Mouse (Mus musculus) frontal cortex, adult (tissue): ENCODE data around the gene Rusc2.
A peak's percentile ranks its signal among the peaks of the same experiment; 100 is the strongest.

Source experiments
- ATAC-seq: cut with Nextera tagmentation; 2 replicates; pipeline ENCODE4 v1.9.2; 2017; ENCODE audit warnings: mild to moderate bottlenecking, moderate library complexity, mixed read lengths; ENCODE audit not compliant: low TSS enrichment

The Rusc2 gene

GRCm38 (mm10) chr4:43416071-43416490 is 34.3 kb downstream of the Rusc2 start:
- no peak for ATAC-seq

DNA sequence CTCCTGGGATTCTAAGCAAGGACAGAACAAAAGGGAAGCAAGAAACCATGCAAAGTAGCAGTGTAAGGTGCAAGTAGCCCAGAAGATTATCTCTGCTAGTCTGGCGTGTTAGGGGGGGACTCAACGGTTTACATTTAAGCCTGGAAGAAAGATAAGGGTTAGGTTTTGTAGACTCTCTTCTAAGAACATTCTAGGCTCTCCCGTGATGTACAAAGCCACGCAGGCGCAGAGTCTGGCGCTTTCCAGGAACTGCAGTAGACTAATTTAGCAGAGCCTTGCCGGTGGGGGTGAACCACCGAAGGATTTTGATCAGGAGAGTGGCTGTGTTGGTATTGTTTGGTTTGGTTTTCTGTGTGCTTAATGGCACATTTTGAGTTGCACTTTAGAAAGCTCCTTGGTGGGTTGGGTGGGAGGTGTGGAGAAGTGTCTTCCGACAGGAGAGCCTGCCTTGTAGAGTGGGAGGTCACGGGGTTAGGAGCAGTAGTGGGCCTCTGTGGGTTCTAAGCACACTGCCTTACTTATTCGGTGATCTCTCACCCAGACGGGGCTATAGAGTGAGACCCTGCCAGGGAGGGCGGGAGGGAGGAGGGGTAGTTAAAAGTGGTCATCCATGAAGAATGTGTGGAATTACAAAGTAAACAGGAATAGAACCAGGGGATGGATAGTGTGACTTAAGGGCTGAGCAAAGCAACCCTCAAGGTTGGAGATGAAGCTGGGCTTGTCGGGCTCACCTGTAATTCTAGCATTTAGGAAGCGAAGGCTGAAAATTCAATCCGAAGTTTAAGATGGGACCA is 35.7 kb downstream of the Rusc2 start:
- ATAC-seq, result peak; percentile 42

DNA sequence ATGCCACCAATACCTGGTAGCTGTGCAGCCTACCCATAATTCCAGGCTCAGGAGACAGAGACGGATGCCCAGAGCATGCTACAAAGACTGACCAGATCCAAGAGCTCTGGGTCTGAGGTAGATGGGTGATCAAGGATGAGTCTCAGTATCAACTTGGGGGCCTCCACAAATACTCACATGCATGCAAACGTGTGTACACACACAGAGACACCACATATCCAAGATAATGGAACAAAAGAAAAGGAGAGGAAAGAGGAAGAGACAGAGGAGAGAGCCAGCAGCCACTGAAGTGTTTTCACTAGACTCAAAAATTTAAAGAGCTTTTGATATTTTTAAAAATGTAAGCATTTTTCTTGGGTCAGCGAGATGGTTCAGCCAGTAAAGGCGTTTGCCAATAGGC is 36.7 kb downstream of the Rusc2 start:
- no peak for ATAC-seq

DNA sequence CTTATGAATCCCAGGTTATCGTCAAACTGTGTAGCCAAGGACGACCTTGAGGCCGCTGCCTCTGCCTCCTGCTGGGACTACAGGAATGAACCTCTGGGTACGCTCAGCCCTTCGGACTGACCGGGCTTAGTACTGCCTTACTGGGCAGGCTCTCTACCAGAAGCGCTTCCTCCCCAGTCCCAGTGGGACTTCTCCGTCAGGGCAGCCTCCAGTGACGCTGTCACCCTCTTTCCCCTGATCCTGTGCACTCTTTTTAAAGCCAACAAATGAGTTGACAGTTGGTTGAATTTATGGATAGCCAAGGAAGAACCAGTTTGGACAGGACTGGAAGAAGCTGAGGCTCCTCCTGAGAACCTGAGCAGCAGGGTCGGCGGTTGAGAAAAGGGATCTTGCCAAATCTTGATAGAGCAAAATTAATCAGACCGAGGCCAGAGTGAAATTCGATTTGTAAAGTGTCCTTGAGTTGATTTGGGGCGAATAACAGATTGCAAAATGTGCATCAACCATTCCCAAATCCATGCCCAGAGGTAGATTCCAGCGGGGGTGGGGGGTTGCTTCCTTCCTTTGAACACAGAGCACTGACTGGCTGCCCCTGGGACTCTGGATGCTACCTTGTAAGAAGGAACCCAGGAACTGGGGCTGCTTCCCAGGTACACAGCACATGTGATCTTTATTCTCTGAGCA is 37.3 kb downstream of the Rusc2 start:
- ATAC-seq, result no peak

- ATAC-seq, result no peak
These were observed 38.1 kb downstream of the Rusc2 start for GRCm38 (mm10) chr4:43419801-43420281.

DNA sequence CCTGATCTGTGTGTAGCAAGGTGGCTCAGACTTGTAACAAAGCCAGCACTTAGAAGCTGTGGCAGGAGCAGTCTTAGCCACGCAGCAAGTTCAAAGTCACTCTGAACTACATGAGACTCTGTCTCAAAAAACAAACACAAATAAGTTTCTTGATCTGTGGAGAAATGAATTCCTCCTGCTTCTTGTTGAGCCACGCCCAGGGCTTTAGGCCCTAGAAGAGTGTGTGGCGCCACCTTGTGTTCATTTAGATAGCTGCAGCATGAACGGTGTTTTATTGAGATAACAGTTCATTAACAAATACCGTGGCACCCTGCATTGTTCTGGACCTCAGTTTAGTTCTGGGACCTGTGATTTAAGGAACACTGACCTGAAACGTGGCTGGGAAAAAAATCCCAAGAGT is 38.5 kb downstream of the Rusc2 start:
- ATAC-seq, result no peak

DNA sequence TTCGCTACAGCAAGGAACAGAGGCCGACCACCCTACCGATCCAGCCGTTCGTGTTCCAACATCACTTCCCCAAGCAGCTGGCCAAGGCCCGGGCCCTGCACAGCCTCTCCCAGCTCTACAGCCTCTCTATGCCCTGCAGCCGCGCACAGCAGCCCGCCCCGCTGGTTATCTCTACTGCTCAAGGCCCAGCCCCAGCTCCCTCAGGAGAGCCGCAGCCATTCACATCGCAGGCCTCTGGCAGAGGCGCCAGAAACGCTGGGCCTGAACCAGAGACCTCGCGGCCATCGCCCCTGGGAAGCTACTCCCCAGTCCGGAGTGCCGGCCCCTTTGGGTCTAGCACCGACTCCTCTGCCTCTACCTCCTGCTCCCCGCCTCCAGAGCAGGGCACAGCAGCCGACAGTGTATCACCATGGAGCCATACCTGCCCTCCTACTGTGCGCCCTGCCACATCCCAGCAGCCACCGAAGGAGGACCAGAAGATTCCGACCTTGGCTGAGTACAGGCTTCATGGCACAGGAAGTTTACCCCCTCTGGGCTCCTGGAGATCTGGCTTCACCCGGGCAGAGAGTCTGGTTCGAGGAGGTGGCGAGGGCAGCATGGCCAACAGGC is 40.0 kb downstream of the Rusc2 start:
- no peak for ATAC-seq

- ATAC-seq, result no peak
These were observed 41.6 kb downstream of the Rusc2 start for GRCm38 (mm10) chr4:43423267-43423934.

GRCm38 (mm10) chr4:43424072-43424471 is 42.3 kb downstream of the Rusc2 start:
- no peak for ATAC-seq

DNA sequence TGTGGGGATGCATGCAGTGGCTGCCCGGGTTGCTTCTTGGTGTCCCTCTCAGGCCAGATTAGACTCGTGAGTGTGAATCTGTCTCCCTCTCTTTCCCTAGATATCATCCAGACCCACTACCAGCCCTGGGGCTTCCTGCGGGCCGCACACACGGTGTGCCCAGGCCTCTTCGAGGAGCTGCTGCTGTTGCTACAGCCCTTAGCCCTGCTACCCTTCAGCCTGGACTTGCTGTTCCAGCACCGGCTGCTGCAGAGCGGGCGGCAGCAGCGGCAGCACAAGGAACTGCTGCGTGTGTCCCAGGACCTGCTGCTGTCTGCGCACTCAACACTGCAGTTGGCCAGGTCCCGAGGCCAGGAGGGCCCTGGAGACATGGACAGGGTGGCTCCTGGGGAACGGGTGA is 43.4 kb downstream of the Rusc2 start:
- ATAC-seq, result no peak

GRCm38 (mm10) chr4:43425648-43426380 is 44.0 kb downstream of the Rusc2 start:
- ATAC-seq, result no peak

DNA sequence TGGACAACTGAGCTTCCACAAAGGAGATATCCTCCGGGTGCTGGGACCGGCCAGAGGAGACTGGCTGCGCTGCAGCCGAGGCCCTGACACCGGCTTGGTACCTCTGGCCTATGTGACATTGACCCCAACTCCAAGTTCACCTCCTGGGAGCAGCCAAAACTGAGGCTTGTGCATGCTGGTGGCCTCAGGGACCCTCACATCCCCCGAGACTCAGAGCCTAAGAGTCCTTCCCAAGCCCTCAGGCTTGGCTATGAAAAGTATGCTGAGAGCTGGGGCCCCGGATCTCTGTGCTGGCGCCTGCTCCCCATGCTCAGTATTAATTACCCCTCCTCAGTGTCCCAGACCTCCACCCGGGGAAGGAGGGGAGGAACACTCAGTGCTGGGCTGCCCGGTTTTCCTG is 44.7 kb downstream of the Rusc2 start:
- no peak for ATAC-seq

GRCm38 (mm10) chr4:43427501-43428179 is 45.9 kb downstream of the Rusc2 start:
- peak; percentile 17; the same call in 1 of the 2 replicates for ATAC-seq

- peak; percentile 14; the same call in 1 of the 2 replicates for ATAC-seq
These were observed 46.5 kb downstream of the Rusc2 start for GRCm38 (mm10) chr4:43428180-43428861.

GRCm38 (mm10) chr4:43428946-43429345 is 47.2 kb downstream of the Rusc2 start, which contains the start of gene Fam166b:
Gene Fam166b, minus strand, starts transcription at chr4:43429134.
- ATAC-seq, result no peak

DNA sequence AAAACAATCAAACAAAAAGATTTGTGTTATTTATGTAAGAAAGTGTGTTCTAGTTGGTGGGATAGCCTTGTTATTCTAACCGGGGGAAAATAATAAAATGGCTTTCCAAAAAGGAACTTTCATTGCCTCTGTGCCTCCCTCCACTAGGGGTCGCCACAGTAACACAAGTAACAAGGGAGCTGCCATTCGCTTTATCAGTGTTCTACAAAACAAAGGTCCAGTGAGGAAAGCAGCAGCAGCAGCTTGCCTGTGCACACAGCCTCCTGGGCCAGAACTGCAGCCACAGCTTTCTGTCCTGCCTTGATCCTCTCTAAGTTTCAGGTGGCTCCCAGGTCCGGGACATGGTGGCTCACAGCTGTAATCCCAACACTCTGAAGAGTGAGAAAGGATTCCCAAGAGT is 49.9 kb downstream of the Rusc2 start:
- peak; percentile 80 for ATAC-seq

GRCm38 (mm10) chr4:43432832-43433231 is 51.1 kb downstream of the Rusc2 start:
- no peak for ATAC-seq

DNA sequence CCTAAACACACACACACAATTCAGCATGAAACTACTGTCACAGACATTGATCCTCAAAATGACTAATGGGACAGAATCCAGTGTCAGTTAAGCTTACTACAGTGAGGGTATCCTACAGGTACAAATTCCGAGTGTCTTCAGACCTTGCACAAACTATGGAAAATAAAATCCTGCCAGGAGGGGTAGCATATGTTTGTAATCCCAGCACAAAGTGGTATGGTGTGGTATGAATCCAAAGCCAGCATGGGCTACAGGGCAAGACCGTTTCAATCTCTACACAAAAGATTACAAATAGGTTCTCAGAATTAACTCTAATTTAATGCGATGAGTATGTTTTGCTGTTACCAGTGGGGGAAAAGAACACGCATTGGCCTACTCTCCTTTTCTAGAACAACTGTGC is 59.9 kb downstream of the Rusc2 start, which contains the start of gene Tesk1:
TSS of gene Tesk1 (plus strand) at position 301 of the 400 bp plus-strand sequence.
- ATAC-seq, result 0 out of 2 replicates have a peak, but pooled peaks have one; percentile 1

- ATAC-seq, result peak; percentile 82
These were observed 60.3 kb downstream of the Rusc2 start for GRCm38 (mm10) chr4:43442044-43442443.
